Mouse (Mus musculus) bone marrow, adult 2 months (tissue): Measurements from ENCODE around the gene Gm42417. TPM values are rescaled to one million over a fixed set of nuclear protein-coding genes. Genes with fewer than 3 reads are reported as not detected.

Source experiments
- H3K27ac ChIP-seq: fragments of 200-500 bp; 2 replicates; pipeline ENCODE4 v1.5.1; 2012; ENCODE audit warnings: low read depth, mild to moderate bottlenecking, control low read depth, inconsistent platforms, low read length; ENCODE audit not compliant: control insufficient read depth, poor library complexity, insufficient read depth
- H3K4me1 ChIP-seq: fragments of 200-500 bp; 2 replicates; pipeline ENCODE4 v1.6.1; 2011; ENCODE audit warnings: low read length; ENCODE audit not compliant: control insufficient read depth, insufficient read depth
- H3K4me3 ChIP-seq: fragments of 200-500 bp; replicated peaks from 2 replicates; pipeline ENCODE3; 2011; ENCODE audit warnings: mild to moderate bottlenecking, low read depth, low read length, control low read depth; ENCODE audit not compliant: control insufficient read depth
- CTCF ChIP-seq: fragments of 200-500 bp; IDR thresholded peaks from 2 replicates; pipeline ENCODE4 v1.5.1; 2011; ENCODE audit warnings: low read length, control low read depth; ENCODE audit not compliant: control insufficient read depth, insufficient read depth
- POLR2A ChIP-seq: fragments of 200-500 bp; IDR thresholded peaks from 2 replicates; pipeline ENCODE4 v1.6.1; 2011; ENCODE audit warnings: low read depth, mild to moderate bottlenecking, control low read depth, low read length, borderline replicate concordance; ENCODE audit not compliant: control insufficient read depth
- WGBS: fragments of 180-500 bp; shearing (Covaris S2); methylation state at CpG from one replicate; pipeline ENCODE4 v1.1.7; 2018; 5-methylcytosine and 5-hydroxymethylcytosine counted together
- polyA plus RNA-seq: library from polyadenylated mRNA; stranded (reverse); fragments of >200 nt; gene quantifications from 2 replicates; pipeline ENCODE4 v1.2.4, GENCODE M21; 2011; ENCODE audit warnings: low replicate concordance; ENCODE audit not compliant: missing spikeins, insufficient read depth, insufficient read length

The Gm42417 gene
- polyA plus RNA-seq: 5.7 TPM in 1 of 2 replicates, not detected in the other

GRCm38 (mm10) chr1:36539186-36539585 lies at the start of gene Gm42417:
Gene Gm42417 (minus strand): TSS chr1:36539429.
- H3K4me1 ChIP-seq: no peaks in the 10 kb centered on the region
- TF ChIP-seq POLR2A (no peak), CTCF (no peak)
- H3K27ac ChIP-seq: no peak within 1 kb of the TSS
- H3K4me3 ChIP-seq: no peak within 1 kb of the TSS
- 74% methylated on average over 9 of the region's 9 CpGs for WGBS

GRCm38 (mm10) chr1:36587860-36588259 lies 48.6 kb upstream of the Gm42417 start:
- Histone ChIP-seq H3K4me1 (peaks cover 2% of the 10 kb centered on the region; the same call in 1 of the 2 replicates), H3K4me3 (no peak overlapping the region), H3K27ac (no peak overlapping the region)
- TF ChIP-seq POLR2A (no peak), CTCF (no peak)
- 88% methylated on average over 6 of the region's 6 CpGs for WGBS

GRCm38 (mm10) chr1:36586288-36586687 lies 47.1 kb upstream of the Gm42417 start:
- Histone ChIP-seq H3K4me1 (peaks cover 2% of the 10 kb centered on the region; the same call in 1 of the 2 replicates), H3K27ac (no peak overlapping the region), H3K4me3 (no peak overlapping the region)
- TF ChIP-seq POLR2A (no peak), CTCF (no peak)
- 83% methylated on average over 4 of the region's 4 CpGs for WGBS

GRCm38 (mm10) chr1:36583408-36584116 lies 44.3 kb upstream of the Gm42417 start:
- Histone ChIP-seq H3K4me1 (no peaks in the 10 kb centered on the region), H3K27ac (no peak overlapping the region), H3K4me3 (no peak overlapping the region)
- 75% methylated on average over 8 of the region's 8 CpGs for WGBS
- TF ChIP-seq CTCF: no peak
- no peak for TF ChIP-seq POLR2A

- Histone ChIP-seq H3K4me1 (no peaks in the 10 kb centered on the region), H3K27ac (no peak overlapping the region), H3K4me3 (no peak overlapping the region)
- 71% methylated on average over 8 of the region's 8 CpGs for WGBS
- no peak for TF ChIP-seq CTCF
- TF ChIP-seq POLR2A: no peak
Observed at GRCm38 (mm10) chr1:36582211-36582610, 43.0 kb upstream of the Gm42417 start.

GRCm38 (mm10) chr1:36581260-36581659 lies 42.0 kb upstream of the Gm42417 start:
- Histone ChIP-seq H3K27ac (no peak overlapping the region), H3K4me1 (no peaks in the 10 kb centered on the region), H3K4me3 (no peak overlapping the region)
- no peak for TF ChIP-seq POLR2A
- no peak for TF ChIP-seq CTCF
- WGBS: 76% methylated on average over 5 of the region's 5 CpGs

GRCm38 (mm10) chr1:36580384-36581207 lies 41.4 kb upstream of the Gm42417 start:
- Histone ChIP-seq H3K4me1 (no peaks in the 10 kb centered on the region), H3K27ac (no peak overlapping the region), H3K4me3 (no peak overlapping the region)
- 24% methylated on average over 17 of the region's 17 CpGs for WGBS
- TF ChIP-seq POLR2A (peak; percentile 16; the same call in 1 of the 2 replicates), CTCF (no peak)

GRCm38 (mm10) chr1:36579974-36580383 lies 40.8 kb upstream of the Gm42417 start:
- TF ChIP-seq POLR2A (no peak), CTCF (no peak)
- H3K4me1 ChIP-seq: no peaks in the 10 kb centered on the region
- no peak overlapping the region for H3K27ac ChIP-seq
- no peak overlapping the region for H3K4me3 ChIP-seq
- WGBS: 73% methylated on average over 6 of the region's 6 CpGs
